Mouse (Mus musculus) limb, embryonic 10.5 days (tissue): ENCODE data around the gene BC025920. TPM values are rescaled to one million over a fixed set of nuclear protein-coding genes. Genes with fewer than 3 reads are reported as not detected.
"Not testable (repeated sequence)": the region's sequence is repeated elsewhere in the genome, so short reads cannot be mapped to it uniquely, and the experiment has no call there.

ENCODE experiments used
- DNase-seq: peaks from one replicate; pipeline ENCODE4 v3.0.0-alpha.2; 2017; ENCODE audit warnings: low spot score
- H3K27ac ChIP-seq: fragments of 300-500 bp; sonication (generic); 2 replicates; pipeline ENCODE4 v1.5.1; 2016; ENCODE audit warnings: mild to moderate bottlenecking
- H3K27me3 ChIP-seq: fragments of 300-500 bp; sonication (generic); 2 replicates; pipeline ENCODE4 v1.6.1; 2016; ENCODE audit warnings: low read depth, mild to moderate bottlenecking; ENCODE audit not compliant: poor library complexity, severe bottlenecking
- H3K36me3 ChIP-seq: fragments of 300-500 bp; sonication (generic); 2 replicates; pipeline ENCODE4 v1.6.1; 2016; ENCODE audit warnings: mild to moderate bottlenecking, moderate library complexity
- H3K4me1 ChIP-seq: fragments of 300-500 bp; sonication (generic); 2 replicates; pipeline ENCODE4 v1.6.1; 2016
- H3K4me3 ChIP-seq: fragments of 300-500 bp; sonication (generic); 2 replicates; pipeline ENCODE4 v1.5.1; 2016; ENCODE audit warnings: mild to moderate bottlenecking, moderate library complexity
- H3K9me3 ChIP-seq: fragments of 300-500 bp; sonication (generic); replicated peaks from 2 replicates; pipeline ENCODE4 v1.6.1; 2016; ENCODE audit warnings: mild to moderate bottlenecking
- WGBS: fragments of 180-500 bp; shearing (Covaris S2); methylation state at CpG from one replicate; pipeline ENCODE4 v1.1.7; 2016; 5-methylcytosine and 5-hydroxymethylcytosine counted together
- polyA plus RNA-seq: library from polyadenylated mRNA; unstranded; fragments of >200 nt; fragmentation: Nextera tagmentation; extraction: Ambion mirVana; gene quantifications from 2 replicates; pipeline ENCODE4 v1.2.1, GENCODE M21; 2016

The BC025920 gene
- polyA plus RNA-seq, 1 experiment from 2014 or later, result 1.4 TPM

DNA sequence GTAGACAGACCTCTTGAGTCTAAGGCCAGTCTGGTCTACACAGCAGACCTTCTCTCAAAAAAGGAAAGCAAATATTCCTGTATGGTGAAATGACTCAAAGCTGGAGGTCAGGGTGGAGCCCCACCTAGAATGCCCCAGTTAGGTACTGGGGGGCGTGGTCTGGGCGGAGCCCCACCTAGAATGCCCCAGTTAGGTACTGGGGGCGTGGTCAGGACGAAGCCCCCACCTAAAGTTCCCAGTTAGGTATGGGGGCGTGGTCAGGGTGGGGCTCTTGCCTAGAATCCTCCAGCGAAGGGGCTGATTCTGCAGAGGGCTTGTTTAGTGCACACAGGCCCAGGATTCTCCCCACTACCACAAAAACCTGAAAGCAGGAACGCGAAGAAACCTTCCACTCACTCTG lies 17.4 kb downstream of the BC025920 start:
- no peaks in the 10 kb centered on the region for H3K9me3 ChIP-seq
- WGBS, result 46% methylated on average over 8 of the region's 8 CpGs
- peaks cover 22% of the 10 kb centered on the region for H3K4me1 ChIP-seq
- peaks cover 65% of the 10 kb centered on the region for H3K36me3 ChIP-seq
- no peaks in the 10 kb centered on the region for H3K27me3 ChIP-seq
- no peak overlapping the region for H3K27ac ChIP-seq
- no peak overlapping the region for H3K4me3 ChIP-seq
- no peak for DNase-seq

DNA sequence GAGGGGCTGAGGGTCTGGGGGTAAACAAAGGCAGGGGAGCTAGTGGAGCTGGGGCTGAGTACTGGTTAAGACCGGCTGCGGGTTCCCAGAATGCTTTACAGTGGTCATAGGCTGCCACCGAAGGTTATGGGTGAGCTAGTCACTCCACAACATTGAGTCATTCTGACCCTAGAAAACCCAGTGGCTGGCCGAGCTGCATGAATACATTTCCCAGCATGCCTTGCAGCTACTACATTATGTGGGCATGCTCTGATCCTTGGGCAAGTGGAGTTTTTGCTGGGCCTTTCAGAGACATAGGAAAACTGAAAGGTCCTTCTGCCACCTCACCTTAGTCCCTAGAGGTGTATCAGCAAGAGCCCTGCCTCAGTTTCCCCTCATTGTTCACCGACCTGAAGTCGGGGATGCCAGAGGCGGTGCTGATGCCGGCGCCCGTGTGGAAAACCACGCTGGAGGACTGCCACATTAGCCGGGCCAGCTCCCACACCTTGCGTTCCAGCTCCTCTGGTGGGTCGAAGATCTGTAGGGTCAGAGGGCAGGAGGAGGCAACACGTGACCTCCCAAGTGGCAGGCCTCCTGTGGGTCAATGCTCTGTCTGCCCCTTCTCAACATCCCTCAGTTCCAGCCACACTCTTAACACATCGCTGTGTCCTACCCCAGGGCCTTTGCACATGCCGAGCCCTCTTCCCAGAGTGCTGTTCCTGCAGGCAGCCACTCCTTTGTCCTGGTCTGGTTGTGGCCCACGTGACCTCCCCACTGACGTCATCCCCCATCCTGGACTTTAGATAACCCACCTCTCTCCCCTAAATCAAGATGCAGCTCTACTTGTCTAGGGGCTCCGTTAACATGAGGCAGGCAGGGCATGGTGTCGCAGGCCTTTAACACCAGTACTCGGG lies 20.3 kb downstream of the BC025920 start:
- H3K4me1 ChIP-seq, result peaks cover 26% of the 10 kb centered on the region
- 91% methylated on average over 22 of the region's 22 CpGs for WGBS
- H3K36me3 ChIP-seq, result peaks cover 50% of the 10 kb centered on the region
- H3K9me3 ChIP-seq, result no peaks in the 10 kb centered on the region
- peak overlapping the region; percentile 94 for H3K27ac ChIP-seq
- H3K27me3 ChIP-seq, result no peaks in the 10 kb centered on the region
- DNase-seq, result no peak
- peak overlapping the region; percentile 80 for H3K4me3 ChIP-seq

DNA sequence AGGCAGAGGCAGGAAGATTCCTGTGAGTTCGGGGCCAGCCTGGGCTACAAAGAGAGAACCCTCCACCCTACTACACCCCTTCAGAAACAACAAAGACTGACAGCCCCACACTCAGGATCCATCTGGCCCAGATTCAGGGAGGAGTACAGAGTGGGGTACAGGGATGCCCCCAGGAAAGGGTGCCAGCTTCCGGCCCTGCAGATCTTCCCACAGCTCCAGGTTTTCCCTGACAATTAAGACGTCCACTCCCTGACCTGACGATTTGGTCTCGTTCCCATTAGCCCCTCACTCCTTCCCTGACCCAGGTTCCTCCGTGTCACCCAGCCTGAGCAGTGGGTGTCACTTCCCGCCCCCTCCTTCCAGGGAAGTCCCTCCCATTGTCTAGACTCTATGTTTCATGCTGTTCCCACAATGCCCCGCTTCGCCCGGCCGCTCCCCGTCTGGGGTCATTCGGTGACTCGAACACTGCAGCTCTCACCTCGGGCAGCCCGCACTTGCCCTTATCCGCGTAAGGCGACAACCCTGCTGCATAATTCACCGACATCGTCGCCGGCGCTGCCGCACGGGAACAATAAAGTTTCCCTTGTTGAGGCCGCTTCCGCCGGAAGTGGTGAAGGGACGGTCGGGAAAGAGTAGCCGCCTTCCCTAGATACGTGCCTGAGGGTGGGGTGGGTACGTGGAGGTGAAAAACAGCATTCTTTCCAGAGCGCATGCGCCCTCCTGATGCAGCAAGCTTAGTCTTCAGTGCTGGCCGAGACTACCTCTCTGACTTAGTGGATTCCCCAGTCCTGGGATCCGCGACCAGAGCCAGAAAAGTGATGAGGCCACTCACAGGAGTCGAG lies 21.1 kb downstream of the BC025920 start, which contains the start of gene Sirt6:
Gene Sirt6 (minus strand): TSS at position 804 of the 842 bp plus-strand sequence.
- peak within 1 kb of the TSS; percentile 94 for H3K27ac ChIP-seq
- 5% methylated on average over 40 of the region's 40 CpGs for WGBS
- no peaks in the 10 kb centered on the region for H3K9me3 ChIP-seq
- H3K36me3 ChIP-seq, result peaks cover 42% of the 10 kb centered on the region
- peaks cover 28% of the 10 kb centered on the region for H3K4me1 ChIP-seq
- peak within 1 kb of the TSS; percentile 80 for H3K4me3 ChIP-seq
- DNase-seq, result peak; percentile 97
- H3K27me3 ChIP-seq, result no peaks in the 10 kb centered on the region

DNA sequence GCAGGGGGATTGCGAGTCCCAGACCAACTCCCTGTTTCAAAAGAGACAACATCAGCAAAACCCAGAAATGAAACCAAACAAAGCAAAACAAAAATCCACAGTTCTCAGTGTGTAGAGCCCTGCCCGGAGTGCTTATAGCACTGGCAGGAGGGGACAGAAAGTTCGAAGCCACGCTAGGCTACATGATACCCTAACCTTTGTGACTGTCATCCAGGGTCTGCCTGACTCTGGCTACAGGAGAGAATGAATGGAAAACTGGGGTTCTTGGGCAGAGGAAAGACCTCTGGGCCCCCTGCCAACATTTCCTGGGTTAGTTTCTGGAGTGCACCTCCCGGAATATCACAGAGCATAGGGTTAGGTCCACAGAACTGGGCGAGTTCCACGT lies 21.8 kb downstream of the BC025920 start:
- H3K36me3 ChIP-seq, result peaks cover 35% of the 10 kb centered on the region
- no peak for DNase-seq
- peak overlapping the region; percentile 80 for H3K4me3 ChIP-seq
- H3K27me3 ChIP-seq, result no peaks in the 10 kb centered on the region
- H3K27ac ChIP-seq, result peak overlapping the region; percentile 94
- H3K4me1 ChIP-seq, result peaks cover 32% of the 10 kb centered on the region
- WGBS, result 68% methylated on average over 7 of the region's 7 CpGs
- no peaks in the 10 kb centered on the region for H3K9me3 ChIP-seq

DNA sequence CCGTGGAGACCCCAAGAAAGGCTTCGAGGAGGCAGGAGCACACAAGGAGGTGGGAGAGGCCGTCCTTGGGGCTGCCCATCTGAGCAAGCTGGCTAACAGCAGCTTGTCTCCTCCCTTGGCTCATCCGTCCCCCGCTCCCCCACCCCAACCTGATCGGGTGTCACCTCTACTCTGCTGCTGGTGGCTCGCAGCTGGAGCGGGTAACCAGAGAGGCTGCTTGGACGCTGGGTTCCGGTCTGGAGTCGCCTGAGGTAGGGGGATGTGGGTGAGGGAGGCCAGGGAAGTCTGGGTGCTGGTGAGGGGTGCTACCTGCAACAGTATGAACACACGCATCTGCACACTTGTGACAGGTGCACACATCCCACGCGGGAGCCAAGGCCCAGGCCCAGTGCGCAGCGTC lies 22.3 kb downstream of the BC025920 start, which contains the start of gene Ankrd24:
Gene Ankrd24 (plus strand): TSS at position 151 of the 400 bp plus-strand sequence.
- no peak for DNase-seq
- peaks cover 30% of the 10 kb centered on the region for H3K36me3 ChIP-seq
- peak within 1 kb of the TSS; percentile 94 for H3K27ac ChIP-seq
- peaks cover 38% of the 10 kb centered on the region for H3K4me1 ChIP-seq
- 73% methylated on average over 16 of the region's 16 CpGs for WGBS
- H3K9me3 ChIP-seq, result no peaks in the 10 kb centered on the region
- no peaks in the 10 kb centered on the region for H3K27me3 ChIP-seq
- peak within 1 kb of the TSS; percentile 80 for H3K4me3 ChIP-seq

DNA sequence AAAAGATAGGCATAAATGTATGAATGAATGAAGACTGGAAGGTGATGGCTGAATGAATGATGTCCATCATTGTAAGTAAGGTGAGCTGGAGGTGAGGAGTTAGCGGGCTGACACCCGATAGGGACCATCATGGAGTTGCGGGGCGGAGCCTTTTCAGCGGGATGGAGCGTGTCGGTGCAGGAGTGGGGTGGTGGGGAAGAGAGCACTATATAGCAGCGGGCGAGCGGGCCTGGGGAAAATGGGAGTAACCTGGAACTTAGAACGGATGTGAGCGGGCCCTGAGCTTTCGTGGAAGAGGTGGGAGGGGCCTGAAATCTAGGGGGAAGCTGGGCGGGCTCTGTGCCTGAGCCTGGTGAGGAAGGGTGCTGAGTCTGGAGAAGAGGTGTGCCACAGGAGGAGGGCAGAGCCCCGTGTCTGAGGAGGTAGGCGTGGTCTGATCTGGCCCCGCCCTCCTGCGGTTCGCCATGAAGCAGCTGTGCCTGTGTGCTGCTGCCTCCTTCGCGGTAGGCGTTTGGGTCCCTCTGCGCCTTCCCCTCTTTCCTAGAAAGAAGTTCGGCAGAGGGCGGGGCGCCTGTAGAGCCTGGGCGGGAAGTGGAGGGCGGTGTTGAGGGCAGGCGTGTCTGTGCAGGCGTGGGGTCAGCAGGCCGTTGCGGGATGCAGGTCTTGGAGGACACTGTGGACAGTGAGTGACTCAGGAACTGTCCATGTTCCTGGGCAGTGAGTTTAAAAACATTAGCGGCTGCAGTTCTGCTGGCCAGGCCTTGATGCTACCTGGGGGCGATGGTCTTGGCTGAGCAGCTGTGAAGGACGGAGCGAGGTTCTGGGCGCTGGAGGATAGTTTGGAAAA lies 27.4 kb downstream of the BC025920 start:
- WGBS, result 4% methylated on average over 37 of the region's 37 CpGs
- Histone ChIP-seq H3K27ac (peak overlapping the region; percentile 79), H3K36me3 (no peaks in the 10 kb centered on the region)

DNA sequence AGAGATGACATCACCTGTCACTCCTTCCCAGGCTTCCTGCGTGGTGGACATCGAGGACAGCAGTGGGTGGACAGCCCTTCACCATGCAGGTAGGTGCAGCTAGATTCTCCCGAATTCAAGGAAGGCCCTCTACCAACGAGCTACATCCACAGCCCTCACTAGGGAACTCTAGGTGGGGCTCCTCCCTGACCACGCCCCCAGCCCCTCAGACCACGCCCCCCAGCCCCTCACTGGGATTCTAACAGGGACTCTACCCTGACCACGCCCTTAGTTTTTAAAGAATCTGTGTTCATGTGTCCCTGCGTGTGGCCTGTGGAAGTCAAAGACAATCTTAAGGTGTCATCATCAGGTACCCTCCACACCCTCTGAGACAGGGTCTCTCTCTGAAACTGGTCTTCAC lies 30.3 kb downstream of the BC025920 start:
- 19% methylated on average over 8 of the region's 8 CpGs for WGBS
- Histone ChIP-seq H3K4me1 (peaks cover 27% of the 10 kb centered on the region), H3K9me3 (no peaks in the 10 kb centered on the region), H3K4me3 (no peak overlapping the region), H3K27ac (no peak overlapping the region), H3K27me3 (peaks cover 7% of the 10 kb centered on the region; the same call in 1 of the 2 replicates), H3K36me3 (no peaks in the 10 kb centered on the region)
- no peak for DNase-seq

More for the DNA sequence above, 27.4 kb downstream of the BC025920 start:
- peak; percentile 89 for DNase-seq
- Histone ChIP-seq H3K27me3 (peaks cover 7% of the 10 kb centered on the region; the same call in 1 of the 2 replicates), H3K9me3 (no peaks in the 10 kb centered on the region), H3K4me1 (peaks cover 28% of the 10 kb centered on the region), H3K4me3 (peak overlapping the region; percentile 53)

DNA sequence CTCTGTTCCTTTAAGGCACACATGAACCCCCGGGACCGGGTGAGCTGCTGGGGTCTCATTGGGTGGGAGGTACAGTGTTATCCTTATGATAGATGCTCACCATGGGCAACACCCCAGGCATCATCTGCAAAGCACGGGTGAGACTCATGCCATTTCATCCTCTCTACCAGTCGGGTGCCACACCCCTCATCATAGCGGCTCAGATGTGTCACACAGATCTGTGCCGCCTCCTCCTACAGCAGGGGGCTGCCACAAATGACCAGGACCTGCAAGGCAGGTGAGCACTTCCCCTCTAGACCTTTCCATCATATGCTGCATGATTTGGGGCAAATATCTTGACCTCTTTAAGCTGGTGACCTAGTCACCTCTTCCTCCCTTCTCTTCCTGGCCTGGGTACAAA lies 32.0 kb downstream of the BC025920 start:
- Histone ChIP-seq H3K4me1 (peaks cover 35% of the 10 kb centered on the region), H3K9me3 (no peaks in the 10 kb centered on the region), H3K4me3 (no peak overlapping the region), H3K27ac (no peak overlapping the region), H3K36me3 (no peaks in the 10 kb centered on the region), H3K27me3 (peaks cover 7% of the 10 kb centered on the region; the same call in 1 of the 2 replicates)
- DNase-seq, result no peak
- WGBS, result 74% methylated on average over 6 of the region's 6 CpGs

DNA sequence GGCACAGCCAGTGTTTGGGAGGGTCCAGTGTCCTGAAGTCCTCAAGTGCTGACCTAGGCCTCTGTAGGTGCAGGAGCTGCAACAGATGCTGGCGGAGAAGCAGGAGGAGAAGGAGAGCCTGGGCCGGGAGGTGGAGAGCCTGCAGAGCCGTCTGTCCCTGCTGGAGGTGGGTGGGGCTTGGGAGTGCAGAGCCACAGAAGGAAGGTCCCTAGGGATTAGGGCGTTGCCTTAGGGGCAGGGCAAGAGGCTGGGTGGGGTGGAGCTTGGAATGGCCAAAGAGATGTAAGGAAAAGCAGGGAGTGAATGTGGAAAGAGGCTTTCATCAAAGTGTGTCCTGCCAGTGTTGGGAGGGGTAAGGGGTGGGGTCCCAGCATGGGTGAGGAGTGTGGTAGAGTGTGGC lies 34.8 kb downstream of the BC025920 start:
- not testable (repeated sequence) for DNase-seq, H3K36me3 ChIP-seq, H3K9me3 ChIP-seq, H3K27me3 ChIP-seq, H3K27ac ChIP-seq, H3K4me3 ChIP-seq
- peaks cover 33% of the 10 kb centered on the region for H3K4me1 ChIP-seq
- 53% methylated on average over 4 of the region's 4 CpGs for WGBS

DNA sequence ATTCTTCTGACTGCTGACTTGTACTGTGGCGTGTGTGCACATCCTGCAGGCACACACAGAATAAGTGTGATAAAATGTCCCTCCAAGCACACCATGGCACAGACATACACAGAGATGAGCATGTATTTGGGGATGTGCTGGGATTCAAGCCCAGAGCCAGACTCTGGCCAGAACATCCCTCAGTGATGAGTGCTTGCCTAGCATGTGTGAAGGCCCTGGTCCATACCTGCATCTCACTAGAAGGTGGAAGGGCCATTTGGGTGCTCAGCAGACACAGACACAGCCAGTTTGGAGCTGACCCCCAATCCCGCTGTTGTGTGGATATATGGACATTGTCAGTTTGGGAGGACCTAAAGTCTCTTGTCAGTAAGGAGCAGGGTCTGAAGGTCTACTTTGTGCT lies 35.5 kb downstream of the BC025920 start:
- Histone ChIP-seq H3K9me3 (no peaks in the 10 kb centered on the region), H3K4me1 (peaks cover 33% of the 10 kb centered on the region), H3K27ac (no peak overlapping the region), H3K4me3 (no peak overlapping the region), H3K36me3 (no peaks in the 10 kb centered on the region), H3K27me3 (no peaks in the 10 kb centered on the region)
- 100% methylated on average over 2 of the region's 2 CpGs for WGBS
- no peak for DNase-seq

DNA sequence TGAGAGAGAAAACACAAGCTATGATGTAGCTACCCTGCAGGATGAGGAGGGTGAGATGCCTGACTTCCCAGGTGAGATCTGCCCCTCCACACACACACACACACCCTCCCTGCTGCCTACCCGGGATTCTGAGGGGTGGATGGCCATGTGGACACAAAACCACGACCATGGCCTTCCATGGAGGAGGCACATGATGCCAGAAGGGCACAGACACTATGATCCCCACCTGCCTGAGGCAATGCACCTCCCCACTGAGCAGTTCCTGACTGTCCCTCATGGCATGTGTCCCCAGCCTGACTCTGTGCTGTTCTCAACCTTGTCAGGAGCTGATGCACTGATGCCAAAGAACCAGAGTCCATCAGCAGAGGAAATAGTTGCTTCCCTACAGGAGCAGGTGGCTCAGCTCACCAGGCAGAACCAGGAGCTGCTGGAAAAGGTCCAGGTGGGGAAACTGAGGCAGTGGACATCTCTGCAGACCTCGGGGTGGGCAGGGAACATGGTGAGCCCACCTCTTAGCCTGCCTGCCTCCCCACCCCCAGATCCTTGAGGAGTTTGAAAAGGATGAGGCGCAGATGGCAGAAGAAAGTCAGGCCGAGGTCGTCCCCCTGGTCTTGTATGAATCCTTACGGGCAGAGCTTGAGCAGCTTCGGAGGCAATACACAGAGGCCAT lies 36.0 kb downstream of the BC025920 start:
- H3K27ac ChIP-seq, result peak overlapping the region; percentile 3; the same call in 1 of the 2 replicates
- no peaks in the 10 kb centered on the region for H3K9me3 ChIP-seq
- H3K4me3 ChIP-seq, result peak overlapping the region; percentile 66
- no peaks in the 10 kb centered on the region for H3K27me3 ChIP-seq
- H3K4me1 ChIP-seq, result peaks cover 33% of the 10 kb centered on the region
- WGBS, result 80% methylated on average over 8 of the region's 8 CpGs
- H3K36me3 ChIP-seq, result no peaks in the 10 kb centered on the region
- DNase-seq, result no peak
